Mouse (Mus musculus): Measurements from ENCODE around the gene Smr2.
"Not testable (repeated sequence)": the region's sequence is repeated elsewhere in the genome, so short reads cannot be mapped to it uniquely, and the experiment has no call there.

Smr2 gene

GRCm38 (mm10) chr5:88086256-88086655, at the start of gene Smr2:
Gene Smr2 (plus strand): TSS chr5:88086556.
- DNase-seq (ENCODE audit: low read depth, low spot score), result not testable (repeated sequence)

GRCm38 (mm10) chr5:88111430-88111829, 25.1 kb downstream of the Smr2 start, which contains the start of gene Gm11116:
Gene Gm11116 (minus strand): TSS chr5:88111530.
- DNase-seq (ENCODE audit: low read depth, low spot score), result no peak

GRCm38 (mm10) chr5:88153999-88154398, 67.6 kb downstream of the Smr2 start, which contains the start of gene Gm11115:
Gene Gm11115 (minus strand): TSS chr5:88154099.
- no peak for DNase-seq (ENCODE audit: low read depth, low spot score)

All from skeletal muscle tissue, adult 2 months (tissue).